Mouse (Mus musculus) heart, embryonic 16.5 days (tissue): ENCODE data around the gene Tnrc18. TPM values are rescaled to one million over a fixed set of nuclear protein-coding genes. Genes with fewer than 3 reads are reported as not detected.
A peak's percentile ranks its signal among the peaks of the same experiment; 100 is the strongest.

Experiments used
- ATAC-seq: fragments of 200-750 bp; cut with Nextera tagmentation; replicated peaks from 2 replicates; pipeline ENCODE4 v1.8.0; 2017; ENCODE audit warnings: moderate number of reproducible peaks; ENCODE audit not compliant: insufficient read depth, low FRiP score; ENCODE audit errors: extremely low read depth
- H3K27ac ChIP-seq: fragments of 300-500 bp; sonication (generic); 2 replicates; pipeline ENCODE4 v1.5.1; 2014; ENCODE audit warnings: mild to moderate bottlenecking, low read length, control low read depth, moderate library complexity
- H3K27me3 ChIP-seq: fragments of 300-500 bp; sonication (generic); 2 replicates; pipeline ENCODE4 v1.6.1; 2014; ENCODE audit warnings: low read length, mixed read lengths; ENCODE audit not compliant: control insufficient read depth, insufficient read depth
- H3K36me3 ChIP-seq: fragments of 300-500 bp; sonication (generic); 2 replicates; pipeline ENCODE4 v1.6.1; 2014; ENCODE audit not compliant: control insufficient read depth, insufficient read depth
- H3K4me1 ChIP-seq: fragments of 300-500 bp; sonication (generic); 2 replicates; pipeline ENCODE4 v1.6.1; 2014; ENCODE audit warnings: low read length, mixed read lengths; ENCODE audit not compliant: control insufficient read depth, insufficient read depth
- H3K4me2 ChIP-seq: fragments of 300-500 bp; sonication (generic); 2 replicates; pipeline ENCODE4 v1.6.1; 2014; ENCODE audit warnings: low read depth, mild to moderate bottlenecking, control low read depth, low read length
- H3K4me3 ChIP-seq: fragments of 300-500 bp; sonication (generic); 2 replicates; pipeline ENCODE4 v1.5.1; 2014; ENCODE audit warnings: mild to moderate bottlenecking, control low read depth, low read length
- H3K9ac ChIP-seq: fragments of 300-500 bp; sonication (generic); 2 replicates; pipeline ENCODE4 v1.6.1; 2014; ENCODE audit warnings: low read length, control low read depth
- H3K9me3 ChIP-seq: fragments of 300-500 bp; sonication (generic); replicated peaks from 2 replicates; pipeline ENCODE4 v1.6.1; 2016; ENCODE audit warnings: low read length; ENCODE audit not compliant: control insufficient read depth
- WGBS: fragments of 180-500 bp; shearing (Covaris S2); extraction: QIAGEN DNeasy Blood & Tissue Kit; methylation state at CpG from one replicate; pipeline ENCODE4 v1.1.7; 2014; 5-methylcytosine and 5-hydroxymethylcytosine counted together
- polyA plus RNA-seq: library from polyadenylated mRNA; unstranded; fragments of >200 nt; fragmentation: Nextera tagmentation; extraction: Ambion mirVana; gene quantifications from 2 replicates; pipeline ENCODE4 v1.2.1, GENCODE M21; 2015

Gene Tnrc18
- polyA plus RNA-seq = 17.6 and 18.6 TPM in 2 replicates

DNA sequence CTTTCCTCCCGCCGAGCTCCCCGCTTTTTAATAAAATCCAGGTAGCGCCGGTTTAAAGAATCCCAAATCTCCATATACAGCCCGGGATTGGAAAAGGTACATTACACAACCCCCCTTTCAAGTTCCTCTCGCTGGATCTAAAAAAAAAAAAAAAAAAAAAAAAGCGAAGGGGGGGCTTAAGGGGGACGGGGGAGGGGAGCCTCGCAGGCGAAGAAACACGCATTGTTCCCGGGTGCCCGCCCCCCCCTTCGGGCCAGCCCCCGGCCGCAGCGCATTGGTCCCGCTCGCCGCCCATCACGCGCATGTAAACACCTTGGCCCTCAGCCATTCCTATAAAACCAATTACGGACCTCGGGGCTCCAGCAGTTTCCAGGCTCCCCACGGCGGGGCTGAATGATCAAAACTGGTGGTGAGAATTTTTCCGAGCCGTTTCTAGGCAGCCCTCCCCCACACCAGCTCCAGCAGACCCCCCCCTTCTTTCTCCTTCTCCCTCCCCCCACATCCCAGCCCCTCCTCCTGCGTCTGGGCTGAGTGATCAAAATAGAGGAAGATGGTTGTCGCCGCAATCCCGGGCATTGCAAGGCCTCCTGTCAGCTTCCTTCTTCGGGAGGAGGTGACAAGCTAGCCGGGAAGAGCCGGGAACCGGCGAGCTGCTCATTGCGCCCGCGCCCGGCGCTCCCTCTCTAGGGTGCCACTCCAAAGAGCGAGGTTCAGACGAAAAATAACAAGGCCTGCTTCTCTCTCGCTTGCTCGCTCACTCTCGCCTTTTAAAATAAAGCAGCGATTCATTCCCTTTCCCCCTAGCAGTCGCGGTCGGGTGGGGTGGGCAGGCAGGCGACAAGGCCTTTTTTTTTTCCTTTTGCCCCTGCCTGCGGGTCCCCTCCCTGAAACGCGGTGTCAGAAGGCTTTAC, at the start of gene Tnrc18:
Gene Tnrc18 (minus strand): TSS at position 139 of the 911 bp plus-strand sequence.
- Histone ChIP-seq H3K4me2 (peak within 1 kb of the TSS; percentile 92), H3K4me3 (peak within 1 kb of the TSS; percentile 79), H3K27ac (peak within 1 kb of the TSS; percentile 100), H3K9me3 (no peaks in the 10 kb centered on the region), H3K4me1 (peaks cover 5% of the 10 kb centered on the region), H3K9ac (peak within 1 kb of the TSS; percentile 100), H3K27me3 (no peaks in the 10 kb centered on the region), H3K36me3 (no peaks in the 10 kb centered on the region)
- under 1% methylated on average over 55 of the region's 56 CpGs for WGBS
- peak; percentile 64 for ATAC-seq

- ATAC-seq = 0 out of 2 replicates have a peak, but pooled peaks have one; percentile 6
- peak overlapping the region; percentile 7; the same call in 1 of the 2 replicates for H3K27ac ChIP-seq
- peaks cover 6% of the 10 kb centered on the region; the same call in 1 of the 2 replicates for H3K9me3 ChIP-seq
- H3K27me3 ChIP-seq = no peaks in the 10 kb centered on the region
- WGBS = 48% methylated on average over 16 of the region's 16 CpGs
- H3K4me2 ChIP-seq = peak overlapping the region; percentile 47
- H3K36me3 ChIP-seq = no peaks in the 10 kb centered on the region
- H3K4me1 ChIP-seq = peaks cover 6% of the 10 kb centered on the region; the same call in 1 of the 2 replicates
- H3K9ac ChIP-seq = peak overlapping the region; percentile 45
- H3K4me3 ChIP-seq = peak overlapping the region; percentile 5; the same call in 1 of the 2 replicates
Observed at GRCm38 (mm10) chr5:142857763-142858229, 40.3 kb upstream of the Tnrc18 start.

DNA sequence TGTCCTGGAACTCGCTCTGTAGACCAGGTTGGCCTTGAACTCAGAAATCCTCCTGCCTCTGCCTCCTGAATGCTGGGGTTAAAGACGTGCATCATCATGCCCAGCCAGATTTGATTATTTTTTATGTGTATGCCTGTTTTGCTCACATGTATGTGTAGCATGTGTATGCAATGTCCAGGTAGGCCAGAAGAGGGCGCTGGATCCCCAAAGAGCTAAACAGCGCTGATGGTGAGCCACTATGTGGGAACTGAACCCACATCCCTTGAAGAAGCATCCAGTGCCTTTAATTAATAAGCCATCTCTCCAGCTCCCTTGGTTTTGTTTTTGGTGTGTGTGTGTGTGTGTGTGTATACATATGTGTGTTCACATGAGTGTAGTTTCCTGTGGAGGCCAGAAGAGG, 38.9 kb upstream of the Tnrc18 start:
- Histone ChIP-seq H3K36me3 (no peaks in the 10 kb centered on the region), H3K4me1 (peaks cover 2% of the 10 kb centered on the region; the same call in 1 of the 2 replicates), H3K27me3 (no peaks in the 10 kb centered on the region), H3K4me2 (no peak overlapping the region), H3K9ac (no peak overlapping the region), H3K4me3 (no peak overlapping the region), H3K9me3 (peaks cover 6% of the 10 kb centered on the region; the same call in 1 of the 2 replicates), H3K27ac (no peak overlapping the region)
- 78% methylated on average over 4 of the region's 4 CpGs for WGBS
- no peak for ATAC-seq

GRCm38 (mm10) chr5:142854877-142855276, 37.4 kb upstream of the Tnrc18 start:
- Histone ChIP-seq H3K27ac (no peak overlapping the region), H3K36me3 (no peaks in the 10 kb centered on the region), H3K9me3 (peaks cover 6% of the 10 kb centered on the region; the same call in 1 of the 2 replicates), H3K4me3 (no peak overlapping the region), H3K4me1 (peaks cover 2% of the 10 kb centered on the region; the same call in 1 of the 2 replicates), H3K4me2 (no peak overlapping the region), H3K9ac (no peak overlapping the region), H3K27me3 (no peaks in the 10 kb centered on the region)
- no peak for ATAC-seq
- 74% methylated on average over 10 of the region's 10 CpGs for whole genome bisulfite sequencing

- Histone ChIP-seq H3K27me3 (no peaks in the 10 kb centered on the region), H3K4me2 (no peak overlapping the region), H3K4me1 (peaks cover 2% of the 10 kb centered on the region; the same call in 1 of the 2 replicates), H3K4me3 (no peak overlapping the region), H3K27ac (no peak overlapping the region), H3K9ac (no peak overlapping the region), H3K36me3 (no peaks in the 10 kb centered on the region), H3K9me3 (peaks cover 6% of the 10 kb centered on the region; the same call in 1 of the 2 replicates)
- 61% methylated on average over 6 of the region's 6 CpGs for WGBS
- no peak for ATAC-seq
Observed at GRCm38 (mm10) chr5:142853585-142853984, 36.1 kb upstream of the Tnrc18 start.

DNA sequence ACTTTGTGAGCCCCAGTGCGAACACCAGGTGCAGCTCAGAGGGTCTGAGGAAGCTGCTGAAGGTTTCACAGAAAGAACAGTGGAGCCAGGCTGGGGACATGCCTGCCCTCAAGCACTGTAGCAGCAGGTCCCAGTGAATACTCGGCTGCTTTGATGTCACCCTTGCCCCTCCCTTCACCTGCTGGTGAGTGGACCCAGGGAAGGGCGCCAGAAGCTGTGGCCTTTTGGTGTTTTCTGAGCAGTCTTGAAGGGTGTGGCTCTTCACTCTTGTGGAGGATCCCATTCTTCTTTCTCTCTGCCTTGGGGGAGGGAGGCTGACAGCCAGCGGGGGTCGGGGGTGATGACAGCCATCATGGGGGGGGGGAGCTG, 34.2 kb upstream of the Tnrc18 start:
- no peak for ATAC-seq
- Histone ChIP-seq H3K4me2 (no peak overlapping the region), H3K9me3 (peaks cover 6% of the 10 kb centered on the region; the same call in 1 of the 2 replicates), H3K4me3 (no peak overlapping the region), H3K4me1 (no peaks in the 10 kb centered on the region), H3K36me3 (no peaks in the 10 kb centered on the region), H3K27me3 (no peaks in the 10 kb centered on the region), H3K27ac (no peak overlapping the region), H3K9ac (no peak overlapping the region)
- 59% methylated on average over 5 of the region's 5 CpGs for WGBS

- ATAC-seq = no peak
- H3K27me3 ChIP-seq = no peaks in the 10 kb centered on the region
- no peak overlapping the region for H3K4me3 ChIP-seq
- H3K9me3 ChIP-seq = 0 out of 2 replicates have a peak, but pooled peaks cover 3% of the 10 kb centered on the region
- H3K36me3 ChIP-seq = no peaks in the 10 kb centered on the region
- WGBS = 79% methylated on average over 7 of the region's 7 CpGs
- H3K4me1 ChIP-seq = no peaks in the 10 kb centered on the region
- H3K27ac ChIP-seq = no peak overlapping the region
- H3K4me2 ChIP-seq = no peak overlapping the region
- H3K9ac ChIP-seq = no peak overlapping the region
Observed at GRCm38 (mm10) chr5:142850916-142851680, 33.6 kb upstream of the Tnrc18 start.

DNA sequence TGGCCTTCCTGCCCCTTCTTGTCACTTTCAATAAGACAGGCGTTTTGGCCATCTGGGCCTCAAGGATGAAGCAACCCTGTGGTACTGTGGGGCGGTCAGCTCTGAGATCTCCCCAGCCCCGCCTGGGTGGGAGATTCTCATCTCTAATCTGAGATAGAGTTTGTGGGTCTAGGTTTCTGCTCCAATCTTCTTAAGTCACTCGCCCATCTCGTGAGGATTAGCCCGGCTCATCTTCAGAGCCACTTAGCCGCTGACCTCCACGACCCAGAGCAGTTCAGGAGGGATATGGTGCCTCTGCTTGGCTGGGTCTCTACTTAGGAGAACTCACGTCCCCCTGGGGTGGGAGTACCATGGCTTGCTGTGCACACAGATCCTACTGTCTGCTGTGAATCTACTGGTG, 33.0 kb upstream of the Tnrc18 start:
- Histone ChIP-seq H3K27me3 (no peaks in the 10 kb centered on the region), H3K36me3 (no peaks in the 10 kb centered on the region), H3K4me1 (no peaks in the 10 kb centered on the region), H3K27ac (no peak overlapping the region), H3K4me3 (no peak overlapping the region), H3K9me3 (0 out of 2 replicates have a peak, but pooled peaks cover 3% of the 10 kb centered on the region), H3K9ac (no peak overlapping the region), H3K4me2 (no peak overlapping the region)
- 79% methylated on average over 9 of the region's 9 CpGs for WGBS
- ATAC-seq = no peak
